Mouse (Mus musculus) hindbrain, postnatal 0 days (tissue): ENCODE data around the gene 4931429L15Rik. TPM values are rescaled to one million over a fixed set of nuclear protein-coding genes. Genes with fewer than 3 reads are reported as not detected.
A peak's percentile ranks its signal among the peaks of the same experiment; 100 is the strongest.
"Not testable (repeated sequence)": the region's sequence is repeated elsewhere in the genome, so short reads cannot be mapped to it uniquely, and the experiment has no call there.

ENCODE experiments used
- ATAC-seq: fragments of 200-750 bp; cut with Nextera tagmentation; 2 replicates; pipeline ENCODE4 v1.8.0; 2017; ENCODE audit warnings: mild to moderate bottlenecking, moderate TSS enrichment, moderate library complexity
- DNase-seq: peaks from one replicate; pipeline ENCODE4 v3.0.0-alpha.2; 2015; ENCODE audit warnings: low spot score
- H3K27ac ChIP-seq: fragments of 300-500 bp; sonication (generic); 2 replicates; pipeline ENCODE4 v1.5.1; 2014; ENCODE audit warnings: mild to moderate bottlenecking
- H3K27me3 ChIP-seq: fragments of 300-500 bp; sonication (generic); 2 replicates; pipeline ENCODE4 v1.6.1; 2014; ENCODE audit warnings: low read length, mixed read lengths; ENCODE audit not compliant: insufficient read depth
- H3K36me3 ChIP-seq: fragments of 300-500 bp; sonication (generic); 2 replicates; pipeline ENCODE4 v1.6.1; 2014; ENCODE audit warnings: low read length, mixed read lengths; ENCODE audit not compliant: insufficient read depth
- H3K4me1 ChIP-seq: fragments of 300-500 bp; sonication (generic); 2 replicates; pipeline ENCODE4 v1.6.1; 2014; ENCODE audit warnings: antibody characterized with exemption, low read length, mixed read lengths; ENCODE audit not compliant: insufficient read depth
- H3K4me2 ChIP-seq: fragments of 300-500 bp; sonication (generic); 2 replicates; pipeline ENCODE4 v1.6.1; 2014; ENCODE audit warnings: low read depth, mild to moderate bottlenecking, low read length, moderate library complexity, mixed read lengths
- H3K4me3 ChIP-seq: fragments of 300-500 bp; sonication (generic); 2 replicates; pipeline ENCODE4 v1.5.1; 2014; ENCODE audit warnings: low read length
- H3K9ac ChIP-seq: fragments of 300-500 bp; sonication (generic); replicated peaks from 2 replicates; pipeline ENCODE4 v1.6.1; 2014; ENCODE audit warnings: mild to moderate bottlenecking, low read length, moderate library complexity, mixed read lengths
- H3K9me3 ChIP-seq: fragments of 300-500 bp; sonication (generic); 2 replicates; pipeline ENCODE4 v1.6.1; 2016; ENCODE audit warnings: low read length, mixed read lengths
- CTCF ChIP-seq: IDR thresholded peaks from 2 replicates; pipeline ENCODE4 v1.5.1; 2016; ENCODE audit warnings: antibody characterized with exemption, control low read depth, low read depth
- WGBS: fragments of 180-500 bp; shearing (Covaris S2); extraction: QIAGEN DNeasy Blood & Tissue Kit; methylation state at CpG from one replicate; pipeline ENCODE4 v1.1.7; 2014; 5-methylcytosine and 5-hydroxymethylcytosine counted together
- polyA plus RNA-seq: library from polyadenylated mRNA; unstranded; fragments of >200 nt; fragmentation: Nextera tagmentation; extraction: Ambion mirVana; gene quantifications from 2 replicates; pipeline ENCODE4 v1.2.1, GENCODE M21; 2015
- total RNA-seq: library from RNA; depleted of rRNA; stranded (reverse); fragments of >200 nt; gene quantifications from 2 replicates; pipeline ENCODE4 v1.2.3, GENCODE M21; 2014

Gene 4931429L15Rik
- total and polyA plus RNA-seq, 2 experiments from 2014 or later: not detected

DNA sequence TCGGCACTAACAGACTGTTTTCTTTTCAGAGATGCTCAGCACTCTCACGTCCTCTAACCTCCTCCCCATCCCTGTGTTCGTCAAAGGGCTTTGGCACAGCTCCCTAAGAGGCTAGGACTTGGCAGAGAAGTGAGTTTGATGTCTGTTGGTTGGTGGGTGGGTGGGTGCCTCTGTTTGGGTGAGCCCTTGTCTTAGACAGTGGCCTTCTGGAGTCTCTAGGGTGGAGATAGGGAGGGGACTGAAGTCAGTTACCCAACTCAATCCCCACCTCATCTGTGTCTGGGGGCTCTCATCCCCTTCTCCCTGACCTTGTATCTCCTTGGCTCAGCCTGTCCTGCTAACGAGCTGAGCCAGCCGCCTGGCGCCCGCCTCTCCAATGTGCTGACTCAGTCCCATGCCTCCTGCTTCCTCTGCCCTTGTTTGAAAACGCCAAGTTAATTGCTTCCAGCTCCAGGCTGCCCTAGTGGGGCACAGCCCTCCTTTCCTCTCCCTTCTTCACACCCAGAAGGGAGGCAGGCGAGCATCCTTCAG lies 30.7 kb upstream of the 4931429L15Rik start:
- Histone ChIP-seq H3K27me3 (no peaks in the 10 kb centered on the region), H3K4me1 (peaks cover 6% of the 10 kb centered on the region; the same call in 1 of the 2 replicates), H3K27ac (no peak overlapping the region), H3K4me2 (no peak overlapping the region), H3K9me3 (no peaks in the 10 kb centered on the region), H3K36me3 (no peaks in the 10 kb centered on the region), H3K9ac (no peak overlapping the region), H3K4me3 (no peak overlapping the region)
- DNase-seq (peak; percentile 53), ATAC-seq (peak; percentile 55; the same call in 1 of the 2 replicates)
- no peak for TF ChIP-seq CTCF
- 12% methylated on average over 9 of the region's 9 CpGs for WGBS

DNA sequence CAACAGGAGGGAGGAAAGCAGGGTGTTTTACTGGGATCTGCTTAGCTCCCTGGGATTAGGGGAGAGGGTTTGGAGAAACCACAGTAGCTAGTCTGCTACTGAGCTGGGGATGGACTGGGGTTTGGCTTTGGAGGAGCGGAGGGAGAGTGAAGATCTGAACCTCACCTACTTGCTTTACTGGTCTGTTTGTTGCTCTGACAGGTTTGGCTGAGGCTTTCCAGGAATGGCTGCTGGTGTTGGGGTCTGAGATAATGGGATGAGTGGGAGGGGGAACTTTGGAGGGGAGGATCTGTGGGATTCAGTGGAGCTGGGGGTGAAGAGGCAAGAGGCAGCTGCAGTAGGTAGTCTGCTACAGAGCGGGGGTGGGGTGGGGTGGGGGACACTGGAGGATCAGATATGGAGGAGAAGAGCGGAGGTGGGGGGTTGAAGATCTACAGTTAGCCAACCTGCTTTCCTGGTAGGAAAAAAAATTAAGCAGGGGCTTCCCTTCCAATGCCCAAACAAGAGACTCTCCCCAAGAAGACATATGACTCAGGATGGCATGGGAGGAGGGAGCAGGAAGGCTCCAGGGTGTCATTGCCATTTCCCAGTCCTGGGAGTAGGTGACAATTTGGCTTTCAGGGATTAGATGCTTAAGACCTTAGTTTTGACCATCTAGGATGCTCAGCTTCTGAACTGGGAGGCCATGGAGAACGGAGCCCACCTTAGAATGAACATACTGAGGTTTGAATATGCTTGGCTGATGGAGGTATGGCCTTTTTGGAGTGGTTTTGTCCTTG lies 26.3 kb upstream of the 4931429L15Rik start:
- H3K9ac ChIP-seq: no peak overlapping the region
- H3K36me3 ChIP-seq: no peaks in the 10 kb centered on the region
- no peak overlapping the region for H3K4me3 ChIP-seq
- DNase-seq (no peak), ATAC-seq (no peak)
- no peaks in the 10 kb centered on the region for H3K9me3 ChIP-seq
- no peak overlapping the region for H3K4me2 ChIP-seq
- H3K27ac ChIP-seq: no peak overlapping the region
- peaks cover 6% of the 10 kb centered on the region; the same call in 1 of the 2 replicates for H3K4me1 ChIP-seq
- H3K27me3 ChIP-seq: no peaks in the 10 kb centered on the region
- WGBS: 90% methylated on average over 4 of the region's 4 CpGs
- TF ChIP-seq CTCF: no peak

DNA sequence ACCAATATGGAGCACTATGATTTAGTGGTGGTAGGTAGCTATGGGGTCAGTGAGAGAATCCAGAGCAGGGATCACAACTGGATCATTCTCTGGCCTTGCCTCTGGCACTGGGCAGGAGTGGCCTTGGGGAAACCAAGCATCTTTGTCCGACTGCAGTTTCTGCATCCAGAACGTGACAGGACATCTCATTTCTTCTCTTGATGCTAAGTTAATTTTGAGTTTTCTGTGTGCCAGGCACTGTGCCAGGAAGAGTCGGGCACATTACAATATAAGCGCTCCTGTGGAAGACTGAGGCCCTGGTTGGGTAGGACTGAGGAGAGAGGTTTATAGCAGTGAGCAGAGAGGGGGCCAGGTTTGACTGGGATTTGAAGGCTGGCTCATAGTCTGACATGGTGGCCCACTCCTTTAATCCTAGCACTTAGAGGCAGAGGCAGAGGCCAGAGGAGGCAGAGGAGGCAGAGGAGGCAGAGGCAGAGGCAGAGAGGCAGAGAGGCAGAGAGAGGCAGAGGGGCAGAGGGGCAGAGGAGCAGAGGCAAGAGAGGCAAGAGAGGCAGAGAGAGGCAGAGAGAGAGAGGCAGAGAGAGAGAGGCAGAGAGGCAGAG lies 19.4 kb upstream of the 4931429L15Rik start:
- DNase-seq: no peak
- TF ChIP-seq CTCF: no peak

DNA sequence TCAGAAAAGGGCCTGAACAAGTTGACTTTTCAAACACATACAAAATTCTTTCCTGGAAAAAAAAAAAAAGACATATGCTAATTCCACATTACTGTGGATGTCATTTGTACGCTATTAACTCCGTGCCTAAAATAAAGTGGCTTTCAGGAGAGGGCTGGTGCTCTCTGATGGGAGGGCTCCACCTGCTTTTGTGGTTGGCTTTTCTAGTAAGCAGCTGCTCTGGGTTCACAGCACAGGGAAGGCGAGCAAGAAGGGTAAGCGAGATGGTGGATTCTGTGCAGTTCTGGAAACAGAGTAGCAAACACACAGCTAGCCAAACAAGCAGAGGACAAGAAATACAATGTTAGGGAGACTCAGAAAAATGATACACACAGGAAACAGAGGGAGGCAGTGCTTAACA lies 18.6 kb upstream of the 4931429L15Rik start:
- ATAC-seq: 0 out of 2 replicates have a peak, but pooled peaks have one; percentile 3
- no peak overlapping the region for H3K4me3 ChIP-seq
- H3K27ac ChIP-seq: peak overlapping the region; percentile 67; the same call in 1 of the 2 replicates
- 14% methylated on average over 4 of the region's 4 CpGs for WGBS
- TF ChIP-seq CTCF: no peak
- no peak overlapping the region for H3K9ac ChIP-seq
- H3K36me3 ChIP-seq: no peaks in the 10 kb centered on the region
- no peaks in the 10 kb centered on the region for H3K9me3 ChIP-seq
- peaks cover 23% of the 10 kb centered on the region for H3K4me1 ChIP-seq
- H3K4me2 ChIP-seq: no peak overlapping the region
- H3K27me3 ChIP-seq: no peaks in the 10 kb centered on the region
- peak; percentile 23 for DNase-seq

More for the DNA sequence above, 19.4 kb upstream of the 4931429L15Rik start:
- Histone ChIP-seq H3K9ac (no peak overlapping the region), H3K36me3 (no peaks in the 10 kb centered on the region), H3K27ac (0 out of 2 replicates have a peak overlapping the region, but pooled peaks have one; percentile 67), H3K9me3 (no peaks in the 10 kb centered on the region), H3K4me1 (peaks cover 23% of the 10 kb centered on the region), H3K4me3 (no peak overlapping the region), H3K4me2 (no peak overlapping the region), H3K27me3 (no peaks in the 10 kb centered on the region)
- ATAC-seq: no peak
- WGBS: 72% methylated on average over 4 of the region's 4 CpGs

DNA sequence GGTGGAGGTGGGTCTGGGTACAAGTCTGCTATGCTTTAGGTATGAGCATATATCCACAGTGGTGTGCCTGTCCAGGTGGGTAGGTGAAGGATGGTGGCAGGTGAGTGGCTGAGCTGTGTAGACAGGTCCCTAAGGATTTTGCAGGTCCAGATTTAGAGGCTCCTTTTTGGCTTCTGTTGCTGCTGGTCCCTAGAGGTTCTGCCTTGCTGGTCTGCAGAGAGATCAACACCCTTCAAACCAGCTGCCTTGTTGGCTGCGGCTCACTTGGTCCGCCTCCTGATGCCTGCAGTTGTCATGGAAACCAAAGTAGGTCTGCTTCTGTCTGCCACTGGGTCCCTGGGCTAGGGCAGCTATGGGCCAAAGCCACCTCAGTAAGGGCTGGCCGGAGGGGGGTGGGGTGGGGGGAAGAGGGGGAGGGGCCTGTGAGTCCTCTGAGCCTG lies 18.1 kb upstream of the 4931429L15Rik start:
- no peaks in the 10 kb centered on the region for H3K9me3 ChIP-seq

DNA sequence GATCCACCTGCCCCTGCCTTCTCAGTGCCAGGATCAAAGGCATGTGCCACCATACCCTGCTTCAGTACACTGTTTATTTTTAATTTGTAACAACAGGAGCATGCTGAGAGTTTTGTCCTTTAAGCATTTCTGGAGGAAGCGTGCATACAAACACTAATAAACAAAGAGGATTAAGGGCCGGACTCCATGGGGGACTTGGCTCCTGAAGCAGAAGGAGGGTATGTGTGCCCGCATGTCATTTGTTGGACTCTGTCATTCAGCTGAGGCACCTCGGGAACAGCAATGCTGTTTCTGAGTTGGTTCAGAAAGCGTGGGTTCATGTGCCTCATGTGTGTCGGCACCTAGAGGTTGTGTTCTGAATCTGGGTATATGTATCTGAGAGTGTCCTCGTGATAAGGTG lies 17.5 kb upstream of the 4931429L15Rik start:
- H3K9ac ChIP-seq: no peak overlapping the region
- peak; percentile 46 for ATAC-seq
- DNase-seq: peak; percentile 34
- no peak overlapping the region for H3K4me2 ChIP-seq
- no peaks in the 10 kb centered on the region for H3K36me3 ChIP-seq
- H3K4me1 ChIP-seq: peaks cover 23% of the 10 kb centered on the region
- H3K27ac ChIP-seq: peak overlapping the region; percentile 67; the same call in 1 of the 2 replicates
- no peak for TF ChIP-seq CTCF
- H3K27me3 ChIP-seq: no peaks in the 10 kb centered on the region
- WGBS: 34% methylated on average over 7 of the region's 7 CpGs
- no peak overlapping the region for H3K4me3 ChIP-seq
- no peaks in the 10 kb centered on the region for H3K9me3 ChIP-seq

More for the DNA sequence above, 18.1 kb upstream of the 4931429L15Rik start:
- no peak for TF ChIP-seq CTCF
- H3K4me3 ChIP-seq: no peak overlapping the region
- peak; percentile 92 for ATAC-seq
- no peaks in the 10 kb centered on the region for H3K36me3 ChIP-seq
- no peaks in the 10 kb centered on the region for H3K27me3 ChIP-seq
- peaks cover 23% of the 10 kb centered on the region for H3K4me1 ChIP-seq
- H3K4me2 ChIP-seq: no peak overlapping the region
- H3K27ac ChIP-seq: peak overlapping the region; percentile 67; the same call in 1 of the 2 replicates
- peak; percentile 87 for DNase-seq
- H3K9ac ChIP-seq: no peak overlapping the region
- WGBS: 0% methylated on average over 3 of the region's 3 CpGs

DNA sequence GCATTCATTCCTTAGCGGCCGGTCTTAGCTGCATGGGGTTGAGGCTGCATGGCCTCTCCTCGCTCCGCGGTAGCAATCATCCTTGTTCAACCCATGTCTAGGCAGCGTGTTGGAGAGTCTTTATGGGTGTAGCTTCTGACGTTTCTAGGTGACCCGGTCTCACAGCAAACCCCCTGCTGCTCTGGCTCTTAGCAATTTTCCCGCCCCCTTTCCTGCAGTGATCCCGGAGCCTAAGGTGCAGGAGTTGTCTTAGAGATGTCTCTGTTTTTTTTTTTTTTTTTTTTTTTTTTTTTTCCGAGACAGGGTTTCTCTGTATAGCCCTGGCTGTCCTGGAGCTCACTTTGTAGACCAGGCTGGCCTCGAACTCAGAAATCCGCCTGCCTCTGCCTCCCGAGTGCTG lies 16.5 kb upstream of the 4931429L15Rik start:
- peaks cover 23% of the 10 kb centered on the region for H3K4me1 ChIP-seq
- not testable (repeated sequence) for ATAC-seq, H3K36me3 ChIP-seq, H3K9me3 ChIP-seq, H3K9ac ChIP-seq, H3K27ac ChIP-seq, H3K27me3 ChIP-seq, DNase-seq, H3K4me3 ChIP-seq, H3K4me2 ChIP-seq
- 54% methylated on average over 12 of the region's 14 CpGs for WGBS
